Mouse (Mus musculus): ENCODE measurements around the gene Olfr1428. TPM values are rescaled to one million over a fixed set of nuclear protein-coding genes. Genes with fewer than 3 reads are reported as not detected.

The Olfr1428 gene
- not detected for polyA plus RNA-seq (2012; fragmentation: generic; extraction: Trizol)
- long read RNA-seq, experiment 1: 0 reads
- long read RNA-seq, experiment 2: 0 reads

GRCm38 (mm10) chr19:12115797-12116196, at the start of gene Olfr1428:
TSS of gene Olfr1428 (minus strand) at chr19:12115897.
- Histone ChIP-seq H3K79me3 (ENCODE audit: low read depth) (no peaks in the 10 kb centered on the region), H3K36me3 (ENCODE audit: control insufficient read depth, insufficient read depth) (no peaks in the 10 kb centered on the region), H3K79me2 (ENCODE audit: control insufficient read depth, insufficient read depth) (no peaks in the 10 kb centered on the region), H3ac (ENCODE audit: control insufficient read depth, insufficient read length, low read depth) (no peak within 1 kb of the TSS), H3K27me3 (ENCODE audit: control insufficient read depth, insufficient read depth, insufficient read length) (no peaks in the 10 kb centered on the region), H3K4me3 (ENCODE audit: insufficient read depth, poor library complexity, severe bottlenecking) (no peak within 1 kb of the TSS)
- TF ChIP-seq CTCF (IDR thresholded peaks at IDR 0.05; ENCODE audit: control insufficient read depth, insufficient read depth, insufficient read length): no peak
- TF ChIP-seq MYOD1 (IDR thresholded peaks at IDR 0.05; ENCODE audit: control insufficient read depth, insufficient read length, low read depth): no peak
- no peak for TF ChIP-seq FOSL1 (IDR thresholded peaks at IDR 0.05; ENCODE audit: insufficient read depth, low read length, poor library complexity, severe bottlenecking)
- TF ChIP-seq USF1 (IDR thresholded peaks at IDR 0.05; ENCODE audit: low read depth): no peak
- no peak for TF ChIP-seq MYOG (IDR thresholded peaks at IDR 0.05; ENCODE audit: control insufficient read depth, extremely low read depth, insufficient read length)
- no peak for TF ChIP-seq CEBPB (IDR thresholded peaks at IDR 0.05; ENCODE audit: low read depth)
- TF ChIP-seq MAX (IDR thresholded peaks at IDR 0.05): no peak

- no peaks in the 10 kb centered on the region for H3K27me3 ChIP-seq (ENCODE audit: control insufficient read depth, insufficient read depth, insufficient read length)
- no peak overlapping the region for H3ac ChIP-seq (ENCODE audit: control insufficient read depth, insufficient read length, low read depth)
- no peaks in the 10 kb centered on the region for H3K36me3 ChIP-seq (ENCODE audit: control insufficient read depth, insufficient read depth)
- H3K4me3 ChIP-seq (ENCODE audit: insufficient read depth, poor library complexity, severe bottlenecking): no peak overlapping the region
- H3K79me3 ChIP-seq (ENCODE audit: low read depth): no peaks in the 10 kb centered on the region
- TF ChIP-seq CTCF (IDR thresholded peaks at IDR 0.05; ENCODE audit: control insufficient read depth, insufficient read depth, insufficient read length) (no peak), CEBPB (IDR thresholded peaks at IDR 0.05; ENCODE audit: low read depth) (no peak), USF1 (IDR thresholded peaks at IDR 0.05; ENCODE audit: low read depth) (no peak), MYOG (IDR thresholded peaks at IDR 0.05; ENCODE audit: control insufficient read depth, extremely low read depth, insufficient read length) (no peak), MAX (IDR thresholded peaks at IDR 0.05) (no peak), MYOD1 (IDR thresholded peaks at IDR 0.05; ENCODE audit: control insufficient read depth, insufficient read length, low read depth) (no peak), FOSL1 (IDR thresholded peaks at IDR 0.05; ENCODE audit: insufficient read depth, low read length, poor library complexity, severe bottlenecking) (no peak)
- no peaks in the 10 kb centered on the region for H3K79me2 ChIP-seq (ENCODE audit: control insufficient read depth, insufficient read depth)
Measured at GRCm38 (mm10) chr19:12145452-12145851, 29.8 kb upstream of the Olfr1428 start.

- Histone ChIP-seq H3K79me3 (ENCODE audit: low read depth) (no peaks in the 10 kb centered on the region), H3K27me3 (ENCODE audit: control insufficient read depth, insufficient read depth, insufficient read length) (no peaks in the 10 kb centered on the region), H3K36me3 (ENCODE audit: control insufficient read depth, insufficient read depth) (no peaks in the 10 kb centered on the region), H3K79me2 (ENCODE audit: control insufficient read depth, insufficient read depth) (no peaks in the 10 kb centered on the region), H3K4me3 (ENCODE audit: insufficient read depth, poor library complexity, severe bottlenecking) (no peak overlapping the region), H3ac (ENCODE audit: control insufficient read depth, insufficient read length, low read depth) (no peak overlapping the region)
- no peak for TF ChIP-seq FOSL1 (IDR thresholded peaks at IDR 0.05; ENCODE audit: insufficient read depth, low read length, poor library complexity, severe bottlenecking)
- TF ChIP-seq USF1 (IDR thresholded peaks at IDR 0.05; ENCODE audit: low read depth): no peak
- TF ChIP-seq MAX (IDR thresholded peaks at IDR 0.05): no peak
- no peak for TF ChIP-seq CTCF (IDR thresholded peaks at IDR 0.05; ENCODE audit: control insufficient read depth, insufficient read depth, insufficient read length)
- no peak for TF ChIP-seq CEBPB (IDR thresholded peaks at IDR 0.05; ENCODE audit: low read depth)
- no peak for TF ChIP-seq MYOD1 (IDR thresholded peaks at IDR 0.05; ENCODE audit: control insufficient read depth, insufficient read length, low read depth)
- TF ChIP-seq MYOG (IDR thresholded peaks at IDR 0.05; ENCODE audit: control insufficient read depth, extremely low read depth, insufficient read length): no peak
Measured at GRCm38 (mm10) chr19:12143356-12143755, 27.7 kb upstream of the Olfr1428 start.

- TF ChIP-seq MAX (IDR thresholded peaks at IDR 0.05) (no peak), MYOD1 (IDR thresholded peaks at IDR 0.05; ENCODE audit: control insufficient read depth, insufficient read length, low read depth) (no peak), FOSL1 (IDR thresholded peaks at IDR 0.05; ENCODE audit: insufficient read depth, low read length, poor library complexity, severe bottlenecking) (no peak), CTCF (IDR thresholded peaks at IDR 0.05; ENCODE audit: control insufficient read depth, insufficient read depth, insufficient read length) (no peak), MYOG (IDR thresholded peaks at IDR 0.05; ENCODE audit: control insufficient read depth, extremely low read depth, insufficient read length) (no peak), USF1 (IDR thresholded peaks at IDR 0.05; ENCODE audit: low read depth) (no peak)
- Histone ChIP-seq H3K79me2 (ENCODE audit: control insufficient read depth, insufficient read depth) (no peaks in the 10 kb centered on the region), H3ac (ENCODE audit: control insufficient read depth, insufficient read length, low read depth) (no peak overlapping the region), H3K36me3 (ENCODE audit: control insufficient read depth, insufficient read depth) (no peaks in the 10 kb centered on the region), H3K4me3 (ENCODE audit: insufficient read depth, poor library complexity, severe bottlenecking) (no peak overlapping the region), H3K27me3 (ENCODE audit: control insufficient read depth, insufficient read depth, insufficient read length) (no peaks in the 10 kb centered on the region), H3K79me3 (ENCODE audit: low read depth) (no peaks in the 10 kb centered on the region)
Measured at GRCm38 (mm10) chr19:12134289-12134688, 18.6 kb upstream of the Olfr1428 start.

- no peaks in the 10 kb centered on the region for H3K36me3 ChIP-seq (ENCODE audit: control insufficient read depth, insufficient read depth)
- no peak for TF ChIP-seq MAX (IDR thresholded peaks at IDR 0.05)
- no peak for TF ChIP-seq CEBPB (IDR thresholded peaks at IDR 0.05; ENCODE audit: low read depth)
- no peak for TF ChIP-seq USF1 (IDR thresholded peaks at IDR 0.05; ENCODE audit: low read depth)
- no peak for TF ChIP-seq MYOD1 (IDR thresholded peaks at IDR 0.05; ENCODE audit: control insufficient read depth, insufficient read length, low read depth)
- TF ChIP-seq CTCF (IDR thresholded peaks at IDR 0.05; ENCODE audit: control insufficient read depth, insufficient read depth, insufficient read length): no peak
- TF ChIP-seq MYOG (IDR thresholded peaks at IDR 0.05; ENCODE audit: control insufficient read depth, extremely low read depth, insufficient read length): no peak
- no peak for TF ChIP-seq FOSL1 (IDR thresholded peaks at IDR 0.05; ENCODE audit: insufficient read depth, low read length, poor library complexity, severe bottlenecking)
- H3ac ChIP-seq (ENCODE audit: control insufficient read depth, insufficient read length, low read depth): no peak within 1 kb of the TSS
- no peaks in the 10 kb centered on the region for H3K79me2 ChIP-seq (ENCODE audit: control insufficient read depth, insufficient read depth)
- no peaks in the 10 kb centered on the region for H3K27me3 ChIP-seq (ENCODE audit: control insufficient read depth, insufficient read depth, insufficient read length)
- no peak within 1 kb of the TSS for H3K4me3 ChIP-seq (ENCODE audit: insufficient read depth, poor library complexity, severe bottlenecking)
- H3K79me3 ChIP-seq (ENCODE audit: low read depth): no peaks in the 10 kb centered on the region
Measured at GRCm38 (mm10) chr19:12123103-12123502, 7.4 kb upstream of the Olfr1428 start, which contains the start of gene Olfr76. TSS of gene Olfr76 (minus strand) at chr19:12123203.
